Mouse (Mus musculus): ENCODE measurements around the gene Slc25a20. TPM values are rescaled to one million over a fixed set of nuclear protein-coding genes. Genes with fewer than 3 reads are reported as not detected.

Gene Slc25a20
- total RNA-seq, 2 experiments from 2014 or later = 15.7 to 16.5 TPM

DNA sequence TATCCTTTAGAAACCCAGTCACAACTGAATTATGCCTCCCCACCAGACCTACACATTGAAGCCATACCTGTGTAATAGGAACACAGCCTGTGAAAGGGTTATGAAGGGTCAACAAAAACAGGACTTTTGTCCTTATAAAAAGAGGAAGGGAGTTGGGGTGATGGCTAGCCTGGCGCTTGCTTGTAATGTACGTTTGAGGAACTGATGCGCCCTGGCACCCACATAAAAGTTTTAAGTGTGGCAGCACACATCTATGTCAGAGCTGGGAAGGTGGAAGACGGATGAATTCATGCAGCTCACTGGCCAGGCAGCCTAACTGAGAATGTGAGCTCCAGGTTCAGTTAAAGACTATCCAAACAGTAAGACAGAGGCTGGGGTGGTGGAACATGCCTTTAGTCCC lies 54.3 kb downstream of the Slc25a20 start:
- DNase-seq (ENCODE audit: extremely low spot score in 1 of 2, low spot score in 2 of 2) = no peak
- intact Hi-C loops (cut with DNase I) = no loop called here

- DNase-seq (ENCODE audit: extremely low spot score in 1 of 2, low spot score in 2 of 2) = no peak
- intact Hi-C loops (cut with DNase I) = no loop called here
Observed at GRCm38 (mm10) chr9:108723751-108724150, 61.9 kb downstream of the Slc25a20 start.

GRCm38 (mm10) chr9:108726116-108726515 lies 64.2 kb downstream of the Slc25a20 start:
- DNase-seq (ENCODE audit: extremely low spot score in 1 of 2, low spot score in 2 of 2) = peak in 1 of 2 experiments; percentile 26
- intact Hi-C loops (cut with DNase I) = no loop called here

DNA sequence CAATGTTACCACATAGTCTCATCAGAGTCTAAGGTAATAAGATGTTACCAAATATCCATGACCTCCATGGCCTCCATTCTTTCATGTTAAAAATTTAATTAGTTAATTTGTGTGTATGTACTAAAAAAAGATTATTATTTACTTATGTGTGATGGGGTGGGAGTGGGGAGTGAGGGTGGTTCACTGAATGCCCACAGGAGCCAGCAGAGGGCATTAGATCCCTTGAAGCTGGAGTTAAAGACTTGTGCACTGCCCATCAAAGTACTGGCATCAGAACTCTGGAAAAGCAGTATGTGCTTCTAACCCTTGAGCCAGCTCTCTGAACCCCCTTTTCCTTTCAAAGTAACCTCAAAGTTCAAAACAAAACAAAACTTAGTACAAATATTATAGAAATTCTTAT lies 67.2 kb downstream of the Slc25a20 start:
- intact Hi-C loops (cut with DNase I) = no loop called here
- no peak for DNase-seq (ENCODE audit: extremely low spot score in 1 of 2, low spot score in 2 of 2)

- intact Hi-C loops (cut with DNase I) = no loop called here
- DNase-seq (ENCODE audit: extremely low spot score in 1 of 2, low spot score in 2 of 2) = no peak
Observed at GRCm38 (mm10) chr9:108732462-108732861, 70.6 kb downstream of the Slc25a20 start.

Small RNAs within 50 kb of the gene (microRNA-seq; reads per million reads assigned to microRNA genes)
- gene Gm26298 = not detected

Other genes starting within 250 kb of the Slc25a20 start
- under 1 TPM; 0.19 to 0.26 TPM for gene Ccdc36, start 233.6 kb upstream of the Slc25a20 start, total RNA-seq (2021)
- gene BC048562, start 225.6 kb upstream of the Slc25a20 start, total RNA-seq (2021) = not detected
- gene Ccdc71, start 201.6 kb upstream of the Slc25a20 start, total RNA-seq (2021) = 10 to 100 TPM; 38.7 to 39.6 TPM
- 10 to 100 TPM; 32.5 to 35.9 TPM for gene Klhdc8b, start 200.5 kb upstream of the Slc25a20 start, total RNA-seq (2021)
- gene Lamb2, start 182.4 kb upstream of the Slc25a20 start, total RNA-seq (2021) = 10 to 100 TPM; 29.6 to 34.2 TPM
- gene Usp19, start 171.5 kb upstream of the Slc25a20 start, total RNA-seq (2021) = 100 to 1,000 TPM; 104 to 114 TPM
- 10 to 100 TPM; 82.9 to 91.8 TPM for gene Qars, start 154.4 kb upstream of the Slc25a20 start, total RNA-seq (2021)
- 100 to 1,000 TPM; 125 to 131 TPM for gene Qrich1, start 145.3 kb upstream of the Slc25a20 start, total RNA-seq (2021)
- gene Impdh2, start 101.8 kb upstream of the Slc25a20 start, total RNA-seq (2021) = 10 to 100 TPM; 64.3 to 68.3 TPM
- gene Ndufaf3, start 94.7 kb upstream of the Slc25a20 start, total RNA-seq (2021) = 10 to 100 TPM; 53.3 to 57.0 TPM
- gene Dalrd3, start 92.2 kb upstream of the Slc25a20 start, total RNA-seq (2021) = 10 to 100 TPM; 70.9 to 76.1 TPM
- gene Wdr6, start 83.3 kb upstream of the Slc25a20 start, total RNA-seq (2021) = 100 to 1,000 TPM; 282 TPM
- 10 to 100 TPM; 47.8 to 52.2 TPM for gene P4htm, start 64.4 kb upstream of the Slc25a20 start, total RNA-seq (2021)
- gene Arih2, start 12.7 kb upstream of the Slc25a20 start, total RNA-seq (2021) = 10 to 100 TPM; 46.7 to 48.8 TPM
- gene Prkar2a, start 27.2 kb downstream of the Slc25a20 start, total RNA-seq (2021) = 10 to 100 TPM; 54.3 to 58.7 TPM
- 100 to 1,000 TPM; 165 to 170 TPM for gene Ip6k2, start 121.7 kb downstream of the Slc25a20 start, total RNA-seq (2021)
- 10 to 100 TPM; 27.7 to 31.7 TPM for gene Nckipsd, start 146.3 kb downstream of the Slc25a20 start, total RNA-seq (2021)
- gene Celsr3, start 164.2 kb downstream of the Slc25a20 start, total RNA-seq (2021) = 10 to 100 TPM; 57.2 to 62.0 TPM
- gene Slc26a6, start 191.2 kb downstream of the Slc25a20 start, total RNA-seq (2021) = 10 to 100 TPM; 35.3 to 41.3 TPM

Measured in left cerebral cortex, postnatal 10 days (tissue).